Mouse (Mus musculus) G1E (cell line): ENCODE results near the gene Pnliprp1. TPM values are rescaled to one million over a fixed set of nuclear protein-coding genes. Genes with fewer than 3 reads are reported as not detected.

Experiments used
- ATAC-seq: 2 replicates; pipeline ENCODE4 v1.8.0; 2016; ENCODE audit warnings: mild to moderate bottlenecking; ENCODE audit not compliant: insufficient number of reproducible peaks, poor library complexity, low FRiP score, severe bottlenecking; ENCODE audit errors: extremely low read depth
- DNase-seq: peaks from one replicate; pipeline ENCODE4 v3.0.0; 2012; ENCODE audit warnings: low spot score
- H3K27me3 ChIP-seq: 2 replicates; pipeline ENCODE4 v1.6.1; 2012; ENCODE audit warnings: mild to moderate bottlenecking, low read length, inconsistent platforms; ENCODE audit not compliant: insufficient read depth
- H3K36me3 ChIP-seq: replicated peaks from 2 replicates; pipeline ENCODE3; 2012; ENCODE audit warnings: mild to moderate bottlenecking, inconsistent platforms
- H3K4me1 ChIP-seq: 2 replicates; pipeline ENCODE4 v1.6.1; 2012; ENCODE audit warnings: low read depth, low read length, inconsistent platforms, mixed read lengths; ENCODE audit not compliant: insufficient read depth
- H3K4me3 ChIP-seq: 2 replicates; pipeline ENCODE4 v1.5.1; 2012; ENCODE audit warnings: low read depth, mild to moderate bottlenecking, inconsistent platforms, low read length, moderate library complexity, mixed read lengths
- H3K9me3 ChIP-seq: replicated peaks from 2 replicates; pipeline ENCODE4 v1.6.1; 2012; ENCODE audit warnings: inconsistent platforms
- CTCF ChIP-seq: IDR thresholded peaks from 2 replicates; pipeline ENCODE4 v1.5.1; 2012; ENCODE audit warnings: low read depth, low read length, inconsistent platforms, mixed read lengths
- GATA1 ChIP-seq: IDR thresholded peaks from 2 replicates; pipeline ENCODE4 v1.6.1; 2012; ENCODE audit warnings: borderline replicate concordance, low read length, inconsistent platforms, mixed read lengths
- GATA2 ChIP-seq: IDR thresholded peaks from 2 replicates; pipeline ENCODE4 v1.6.1; 2012; ENCODE audit warnings: low read depth, low read length, inconsistent platforms, borderline replicate concordance
- POLR2AphosphoS5 ChIP-seq: IDR thresholded peaks from 2 replicates; pipeline ENCODE4 v1.6.1; 2012; ENCODE audit warnings: low read depth, low read length, inconsistent platforms; ENCODE audit not compliant: insufficient replicate concordance
- TAL1 ChIP-seq: conservative IDR thresholded peaks from 2 replicates; pipeline ENCODE4 v1.6.1; 2012; ENCODE audit warnings: low read depth, low read length, inconsistent platforms, mixed read lengths
- polyA plus RNA-seq: library from polyadenylated mRNA; stranded (reverse); fragments of >175 nt; gene quantifications from 2 replicates; pipeline ENCODE4 v1.2.3, GENCODE M21; 2012
- total RNA-seq, 2 experiments: library from RNA; stranded (forward) in 1 of 2; stranded (reverse) in 1 of 2; fragments of 200-1000 nt in 1 of 2; fragments of >200 nt in 1 of 2; fragmentation: Nextera tagmentation in 1 of 2; gene quantifications; 2 replicates each; pipeline ENCODE4 v1.2.3; 2014 to 2017

The Pnliprp1 gene
- total RNA-seq (2014; fragmentation: Nextera tagmentation) (not detected in 2 replicates), total RNA-seq (2017) (0.27 TPM in 1 of 2 replicates, not detected in the other), polyA plus RNA-seq (not detected in 2 replicates)

- no peaks in the 10 kb centered on the region for H3K27me3 ChIP-seq
- peaks cover 4% of the 10 kb centered on the region for H3K9me3 ChIP-seq
- no peak for ATAC-seq
- H3K36me3 ChIP-seq = no peaks in the 10 kb centered on the region
- TF ChIP-seq GATA1 = no peak
- no peak for TF ChIP-seq TAL1
- TF ChIP-seq CTCF = no peak
- TF ChIP-seq POLR2AphosphoS5 = no peak
- TF ChIP-seq GATA2 = no peak
- DNase-seq = no peak
- no peak within 1 kb of the TSS for H3K4me3 ChIP-seq
- H3K4me1 ChIP-seq = no peaks in the 10 kb centered on the region
Measured at GRCm38 (mm10) chr19:58728445-58729031, at the start of gene Pnliprp1. TSS of gene Pnliprp1 (plus strand) at chr19:58728887.

GRCm38 (mm10) chr19:58688933-58689332, 39.8 kb upstream of the Pnliprp1 start:
- ATAC-seq (no peak), DNase-seq (no peak)
- H3K36me3 ChIP-seq = no peaks in the 10 kb centered on the region
- TF ChIP-seq GATA2 (no peak), TAL1 (no peak), GATA1 (no peak), POLR2AphosphoS5 (no peak), CTCF (no peak)
- H3K27me3 ChIP-seq = no peaks in the 10 kb centered on the region
- no peak overlapping the region for H3K4me3 ChIP-seq
- H3K9me3 ChIP-seq = no peaks in the 10 kb centered on the region
- H3K4me1 ChIP-seq = no peaks in the 10 kb centered on the region

- no peaks in the 10 kb centered on the region for H3K4me1 ChIP-seq
- DNase-seq (no peak), ATAC-seq (no peak)
- H3K27me3 ChIP-seq = no peaks in the 10 kb centered on the region
- TF ChIP-seq GATA1 = no peak
- no peak for TF ChIP-seq CTCF
- no peak for TF ChIP-seq TAL1
- no peak for TF ChIP-seq GATA2
- no peak for TF ChIP-seq POLR2AphosphoS5
- H3K36me3 ChIP-seq = no peaks in the 10 kb centered on the region
- peaks cover 3% of the 10 kb centered on the region; the same call in 1 of the 2 replicates for H3K9me3 ChIP-seq
- no peak overlapping the region for H3K4me3 ChIP-seq
Measured at GRCm38 (mm10) chr19:58695314-58695713, 33.4 kb upstream of the Pnliprp1 start.

GRCm38 (mm10) chr19:58696235-58696634, 32.5 kb upstream of the Pnliprp1 start:
- H3K36me3 ChIP-seq = no peaks in the 10 kb centered on the region
- ATAC-seq (no peak), DNase-seq (no peak)
- H3K27me3 ChIP-seq = no peaks in the 10 kb centered on the region
- peaks cover 3% of the 10 kb centered on the region; the same call in 1 of the 2 replicates for H3K9me3 ChIP-seq
- H3K4me1 ChIP-seq = no peaks in the 10 kb centered on the region
- TF ChIP-seq CTCF = no peak
- TF ChIP-seq GATA1 = no peak
- no peak for TF ChIP-seq POLR2AphosphoS5
- TF ChIP-seq TAL1 = no peak
- no peak for TF ChIP-seq GATA2
- H3K4me3 ChIP-seq = no peak overlapping the region

GRCm38 (mm10) chr19:58704556-58704955, 24.1 kb upstream of the Pnliprp1 start:
- H3K9me3 ChIP-seq = no peaks in the 10 kb centered on the region
- TF ChIP-seq POLR2AphosphoS5 (no peak), CTCF (no peak), TAL1 (no peak), GATA1 (no peak), GATA2 (no peak)
- H3K36me3 ChIP-seq = no peaks in the 10 kb centered on the region
- DNase-seq (no peak), ATAC-seq (no peak)
- no peaks in the 10 kb centered on the region for H3K27me3 ChIP-seq
- no peaks in the 10 kb centered on the region for H3K4me1 ChIP-seq
- no peak overlapping the region for H3K4me3 ChIP-seq

GRCm38 (mm10) chr19:58708611-58709010, 20.1 kb upstream of the Pnliprp1 start:
- DNase-seq = no peak
- Histone ChIP-seq H3K4me3 (no peak overlapping the region), H3K36me3 (no peaks in the 10 kb centered on the region), H3K27me3 (no peaks in the 10 kb centered on the region), H3K9me3 (no peaks in the 10 kb centered on the region), H3K4me1 (no peaks in the 10 kb centered on the region)
- TF ChIP-seq CTCF (no peak), GATA2 (no peak), GATA1 (no peak), POLR2AphosphoS5 (no peak), TAL1 (no peak)
- ATAC-seq = no peak
